Mouse (Mus musculus) cerebellum, postnatal 36 days (tissue): ENCODE measurements around the gene Sv2b.

Source experiments
- DNase-seq, 2 experiments: peaks; one replicate each; pipeline ENCODE4 v3.0.0; 2021 to 2022; ENCODE audit warnings: mixed read lengths in 2 of 2

Gene Sv2b

DNA sequence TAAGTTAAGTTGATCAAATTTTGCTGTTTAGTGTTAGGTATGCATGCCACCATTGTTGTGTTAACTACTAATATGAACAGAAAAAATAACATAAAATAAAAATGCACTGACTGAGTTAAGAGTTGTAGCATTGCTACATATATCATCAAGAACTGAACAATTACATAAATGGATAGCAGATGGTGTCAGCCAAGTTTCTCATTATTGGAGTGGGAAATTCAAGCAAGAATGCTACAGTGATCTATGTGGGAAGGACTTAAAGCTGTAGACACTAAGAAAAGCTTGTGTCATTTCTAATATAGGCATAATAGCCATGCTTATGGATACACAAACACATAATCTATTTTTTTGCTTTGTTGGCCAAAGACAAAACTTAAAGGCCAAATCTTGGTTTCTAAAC, 228.9 kb downstream of the Sv2b start:
- DNase-seq = no peak

DNA sequence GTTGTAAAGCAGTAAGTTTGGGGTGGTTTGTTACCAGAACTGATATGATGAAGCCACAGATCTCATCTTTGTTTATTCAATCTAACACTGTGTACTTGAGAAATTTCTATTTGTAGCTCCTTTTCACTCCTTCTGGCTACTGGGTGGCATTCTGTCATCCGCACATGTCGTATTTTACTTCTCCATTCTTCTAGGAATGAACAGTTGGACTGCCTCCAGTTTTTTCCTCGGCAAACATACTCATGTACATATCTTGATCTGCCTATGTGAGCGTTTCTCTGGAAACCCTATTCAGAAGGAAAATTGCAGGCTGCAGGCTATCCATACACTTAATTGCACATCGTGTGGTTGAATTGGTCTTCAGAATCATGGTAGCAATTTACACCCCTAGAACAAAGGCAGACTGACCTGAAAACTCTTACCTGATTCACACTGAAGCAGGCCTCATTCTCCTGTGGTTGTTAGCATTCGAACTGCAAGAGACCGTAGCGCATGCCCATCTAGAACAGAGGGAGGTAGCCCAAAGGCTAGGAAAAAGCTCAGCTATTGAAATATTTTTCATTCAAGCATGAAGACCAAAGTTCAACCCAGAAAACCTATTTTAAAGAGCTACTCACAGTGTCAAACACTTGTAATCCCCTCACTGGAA, 231.4 kb downstream of the Sv2b start:
- DNase-seq = no peak
